Mouse (Mus musculus) regulatory T cell (primary cell): ENCODE results near the gene Lrrc4.

Experiments used
- in situ Hi-C: fragments of 300-600 bp; cut with MboI, MseI; formaldehyde crosslinking; loops from one replicate; pipeline ENCODE4 v1.15.1; 2025; ENCODE audit warnings: high pct_unique_total_duplicates

Gene Lrrc4

GRCm38 (mm10) chr6:28733884-28734647 is 97.5 kb downstream of the Lrrc4 start:
- in situ Hi-C loops: no loop called here

DNA sequence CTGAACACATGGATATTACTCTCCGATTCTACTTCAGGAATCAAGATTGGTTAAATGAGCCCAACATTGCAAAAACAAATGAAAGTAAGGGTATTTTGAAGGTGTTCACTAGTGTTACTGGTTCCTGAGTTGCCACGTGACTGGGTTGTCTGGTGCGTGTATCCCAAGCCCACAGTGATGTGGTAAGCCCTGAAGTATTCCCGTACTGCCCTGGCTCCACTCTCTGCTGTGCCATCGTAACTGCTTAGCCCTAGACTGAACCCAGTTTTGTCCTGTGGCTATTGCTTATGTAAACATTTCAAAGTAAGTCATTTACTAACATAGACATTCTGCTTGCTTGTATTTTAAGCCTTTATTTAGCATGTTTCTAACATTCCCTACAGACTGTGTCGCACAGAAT is 100.3 kb downstream of the Lrrc4 start:
- in situ Hi-C loops: no loop called here

- in situ Hi-C loops: no loop called here
These were observed 101.9 kb downstream of the Lrrc4 start for GRCm38 (mm10) chr6:28729649-28730048.

GRCm38 (mm10) chr6:28729236-28729635 is 102.3 kb downstream of the Lrrc4 start:
- in situ Hi-C loops: no loop called here

DNA sequence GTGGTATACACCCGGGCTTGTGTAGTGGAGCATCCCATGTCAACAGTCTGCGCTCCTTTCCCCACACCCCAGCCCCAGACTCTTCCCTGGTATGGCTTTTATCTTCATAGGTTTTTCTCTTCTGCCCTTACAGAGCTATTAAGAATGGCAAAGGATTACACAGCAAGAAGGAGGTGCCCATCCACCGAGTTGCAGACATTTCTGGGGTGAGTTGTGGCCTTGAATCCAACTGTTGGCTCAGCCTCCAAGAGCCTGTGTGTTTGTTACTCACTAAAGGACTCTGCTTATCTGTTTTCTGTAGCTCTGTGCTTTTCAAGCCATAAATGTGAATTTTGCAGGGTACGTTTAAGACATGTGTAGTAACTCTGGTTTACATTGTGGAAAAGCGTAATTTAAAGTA is 106.8 kb downstream of the Lrrc4 start:
- in situ Hi-C loops: no loop called here

DNA sequence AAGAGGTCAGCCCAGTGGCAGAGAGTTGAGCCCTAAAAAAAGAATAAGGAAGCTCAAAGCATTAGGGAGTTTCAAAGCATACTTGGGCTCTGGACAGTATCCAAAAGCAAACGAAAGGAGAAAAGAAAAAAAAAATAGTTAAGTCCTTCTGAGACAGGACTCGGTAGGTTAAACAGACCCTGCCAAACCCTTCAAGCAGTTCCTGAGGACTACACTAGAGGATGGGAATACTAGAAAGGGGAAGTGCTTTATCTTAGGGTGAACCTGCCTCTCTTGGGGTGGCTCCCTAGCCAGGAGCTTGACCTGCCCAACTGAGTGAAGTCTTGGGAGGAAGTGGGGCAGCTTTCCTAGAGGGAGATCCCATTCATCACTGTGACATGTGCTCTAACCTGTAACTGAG is 108.5 kb downstream of the Lrrc4 start:
- in situ Hi-C loops: no loop called here

DNA sequence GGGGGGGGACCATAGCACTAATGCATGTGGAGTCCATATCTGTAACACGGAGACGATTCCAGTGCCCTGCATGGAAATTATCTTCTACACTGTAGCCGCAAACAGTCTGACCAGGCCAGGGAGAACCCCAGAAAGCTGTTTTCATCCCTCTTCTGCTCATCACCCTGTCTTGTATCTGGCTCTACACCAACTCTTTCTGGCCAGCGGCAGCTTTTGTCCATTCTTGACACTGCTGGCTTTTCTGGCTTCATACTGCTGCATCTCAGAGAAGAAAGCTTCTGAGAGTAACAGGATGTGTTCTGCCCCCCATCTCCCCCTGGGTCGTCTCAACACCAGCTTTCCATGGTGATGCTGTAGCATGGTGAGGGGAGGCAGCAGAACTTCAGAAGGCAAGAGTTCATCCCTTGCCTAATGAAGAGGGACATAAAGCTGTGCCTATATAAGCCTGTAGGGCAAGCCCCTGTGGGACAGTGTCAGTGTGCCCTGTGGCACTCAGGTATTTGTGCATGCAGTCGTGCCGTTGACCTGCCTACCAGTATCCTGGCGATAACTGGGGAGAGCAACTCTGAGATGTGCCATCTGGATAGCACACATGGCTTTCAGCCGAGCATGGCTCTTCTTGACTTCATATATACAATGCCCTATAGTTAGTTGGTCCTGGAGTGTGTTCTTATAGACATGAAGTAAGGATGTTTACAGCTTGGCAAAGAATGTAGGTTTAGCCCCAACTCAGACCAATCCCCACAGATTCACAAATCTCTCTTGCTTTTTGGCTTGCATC is 111.0 kb downstream of the Lrrc4 start:
- in situ Hi-C loops: no loop called here

DNA sequence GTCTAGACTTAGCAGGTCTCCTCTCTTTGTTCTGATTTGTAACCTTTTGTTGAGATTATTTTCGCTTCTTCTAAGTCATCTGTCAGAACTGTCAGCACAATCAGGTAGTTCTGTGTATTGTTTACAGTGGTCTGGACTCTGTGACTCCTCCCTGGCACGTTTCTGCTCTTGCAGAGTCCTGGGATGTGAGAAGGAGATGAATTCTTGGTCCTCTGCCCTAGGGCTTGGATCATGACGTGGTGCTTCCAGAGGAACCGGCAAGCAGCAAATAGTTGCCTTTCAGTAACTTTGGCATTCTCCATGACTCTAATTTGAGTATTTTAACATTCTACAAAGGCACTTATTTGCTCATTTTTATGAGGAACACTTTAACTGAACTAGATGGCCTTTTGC is 113.7 kb downstream of the Lrrc4 start:
- in situ Hi-C loops: no loop called here

- in situ Hi-C loops: no loop called here
These were observed 114.2 kb downstream of the Lrrc4 start for GRCm38 (mm10) chr6:28717203-28717844.

GRCm38 (mm10) chr6:28710035-28710434 is 121.5 kb downstream of the Lrrc4 start:
- in situ Hi-C loops: no loop called here

GRCm38 (mm10) chr6:28706976-28707592 is 124.5 kb downstream of the Lrrc4 start:
- in situ Hi-C loops: no loop called here

- in situ Hi-C loops: no loop called here
These were observed 125.2 kb downstream of the Lrrc4 start for GRCm38 (mm10) chr6:28706108-28706975.

GRCm38 (mm10) chr6:28705384-28706107 is 126.0 kb downstream of the Lrrc4 start:
- in situ Hi-C loops: no loop called here

DNA sequence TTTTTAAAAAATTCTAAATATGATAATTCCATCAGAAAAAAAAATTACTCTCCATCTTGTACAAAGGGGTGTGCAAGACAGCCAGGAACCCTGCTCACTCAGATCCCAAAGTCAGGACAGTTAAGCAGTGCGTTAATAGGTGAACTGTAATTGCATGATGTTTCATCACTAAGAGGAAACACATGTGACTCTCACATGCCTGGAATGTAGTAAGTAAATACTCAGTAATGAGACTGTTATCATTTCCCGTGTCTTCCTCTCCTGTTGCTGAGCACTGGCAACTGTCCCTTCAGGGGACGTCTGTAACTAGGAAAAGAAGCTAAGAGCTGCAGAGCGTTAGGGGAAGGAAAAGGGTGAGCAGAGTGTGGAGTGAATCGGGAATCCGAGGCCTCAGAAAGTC is 126.9 kb downstream of the Lrrc4 start:
- in situ Hi-C loops: no loop called here

GRCm38 (mm10) chr6:28697214-28697613 is 134.3 kb downstream of the Lrrc4 start:
- in situ Hi-C loops: no loop called here

DNA sequence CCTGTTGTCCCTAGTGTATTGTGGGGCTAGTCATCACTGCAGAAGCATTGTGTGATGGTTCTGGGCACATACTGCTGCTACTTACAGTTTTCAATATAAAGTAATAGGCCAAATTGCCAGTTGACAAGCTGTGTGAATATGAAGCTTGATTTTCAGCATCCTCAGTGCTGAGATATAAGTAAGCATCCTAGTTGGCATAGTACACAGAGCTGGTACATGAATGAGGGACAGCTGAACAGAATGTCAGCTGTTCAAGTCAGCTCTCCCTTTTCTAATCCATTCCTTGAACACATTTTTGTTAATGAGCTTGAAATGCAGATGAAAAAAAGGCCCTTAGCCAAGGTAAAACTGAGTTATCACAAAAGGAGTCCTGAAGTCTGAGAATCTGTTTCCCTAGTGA is 138.9 kb downstream of the Lrrc4 start:
- in situ Hi-C loops: no loop called here

DNA sequence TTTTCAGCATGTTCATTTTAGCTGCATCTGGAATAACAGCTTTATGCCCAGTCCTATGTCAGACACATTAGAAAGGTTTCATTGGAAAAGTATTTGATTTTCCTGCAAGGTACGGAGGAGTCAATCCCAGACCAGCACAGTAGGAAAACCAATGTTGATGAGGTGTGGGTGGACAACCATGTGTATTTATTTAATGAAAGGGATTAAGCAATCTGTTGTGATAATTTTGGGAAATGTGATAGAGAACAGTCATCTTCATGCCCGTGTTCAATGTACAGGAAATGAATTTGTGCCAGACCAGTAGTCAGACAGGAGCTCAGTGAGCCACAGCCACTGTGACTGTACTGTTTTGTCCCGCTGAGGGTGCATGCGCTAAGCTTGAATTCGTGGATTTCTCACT is 143.8 kb downstream of the Lrrc4 start:
- in situ Hi-C loops: no loop called here

DNA sequence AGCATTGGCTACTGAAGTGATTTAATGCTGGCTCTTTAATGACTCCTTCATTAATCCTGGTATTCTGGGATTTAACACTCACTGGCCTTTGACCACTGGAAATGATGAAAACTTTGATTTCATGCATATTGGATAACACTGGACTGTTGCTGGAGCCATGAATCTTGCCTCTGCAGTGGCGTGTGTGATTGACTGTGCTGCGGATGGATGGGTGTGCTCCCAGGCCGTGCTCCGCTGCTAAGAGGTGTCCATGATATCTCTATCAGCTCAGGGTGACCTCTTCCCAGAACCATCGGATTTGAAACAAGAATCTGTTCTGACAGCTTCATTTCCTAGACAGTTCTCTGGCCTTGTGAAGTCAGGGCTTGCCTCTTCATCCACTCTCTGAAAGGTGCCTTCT is 145.8 kb downstream of the Lrrc4 start:
- in situ Hi-C loops: no loop called here

DNA sequence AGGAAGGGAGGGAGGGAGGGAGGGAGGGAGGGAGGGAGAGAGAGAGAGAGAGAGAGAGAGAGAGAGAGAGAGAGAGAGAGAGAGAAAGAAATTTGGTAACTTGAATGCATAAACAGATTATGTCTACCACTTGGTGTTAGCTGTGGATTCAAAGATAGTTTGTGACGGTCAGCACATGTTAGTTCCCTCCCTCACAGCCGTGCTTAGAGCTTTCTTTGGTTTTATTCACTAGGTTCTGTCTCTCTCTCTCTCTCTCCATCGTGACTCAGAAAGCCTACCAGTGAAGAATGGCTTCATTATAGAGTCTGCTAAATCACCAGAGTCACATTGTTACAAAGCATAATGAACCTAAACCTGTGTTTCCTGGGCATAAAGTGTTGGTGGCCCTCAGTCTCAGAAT is 146.5 kb downstream of the Lrrc4 start:
- in situ Hi-C loops: no loop called here
